Mouse (Mus musculus): ENCODE measurements around the gene Frmd4a.

DNA sequence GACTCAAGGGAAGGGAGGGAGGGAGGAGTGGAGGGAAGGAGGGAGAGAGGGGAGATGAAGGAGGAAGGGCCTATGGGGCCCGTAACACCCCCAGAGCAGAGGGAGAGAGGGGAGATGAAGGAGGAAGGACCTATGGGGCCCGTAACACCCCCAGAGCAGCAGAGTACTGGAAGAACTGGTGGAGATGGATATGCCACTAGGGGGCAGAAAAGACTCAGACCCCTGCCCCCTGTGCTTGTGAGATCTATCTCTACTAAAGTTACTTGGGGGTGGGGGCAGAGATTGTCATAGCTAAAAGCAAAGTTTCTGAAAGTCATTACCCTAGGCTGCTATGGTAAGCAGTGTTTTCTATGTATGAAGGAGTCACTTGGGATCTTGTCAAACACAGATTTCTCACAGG, 299.1 kb downstream of the Frmd4a start:
- TF ChIP-seq GATA1 (IDR thresholded peaks at IDR 0.05; ENCODE audit: borderline replicate concordance, low read length) (no peak), FLI1 (IDR thresholded peaks at IDR 0.05; ENCODE audit: low read length) (no peak)
